Mouse (Mus musculus): Measurements from ENCODE around the gene Chgb. TPM values are rescaled to one million over a fixed set of nuclear protein-coding genes. Genes with fewer than 3 reads are reported as not detected.

Chgb gene
- total RNA-seq (2017): not detected in 3 replicates

DNA sequence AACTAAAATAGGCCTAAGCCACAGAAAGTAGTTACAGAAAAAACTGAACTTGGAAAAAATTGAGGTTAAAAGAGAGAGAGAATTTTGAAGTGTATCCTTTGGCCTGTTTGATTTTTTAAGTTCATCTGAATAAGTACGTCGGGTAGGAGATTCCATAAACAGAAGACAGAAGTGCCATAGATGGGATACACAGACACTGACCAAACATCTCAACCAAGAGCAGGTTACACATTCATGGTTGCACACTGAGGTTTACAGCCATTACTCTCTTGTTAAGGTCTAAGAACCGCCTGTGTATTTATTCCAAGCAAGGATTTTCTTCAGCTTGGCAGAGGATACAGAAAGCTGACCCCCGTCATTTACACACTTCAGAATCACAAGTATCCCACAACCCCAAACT lies at the start of gene Chgb:
TSS of gene Chgb (plus strand) at position 301 of the 400 bp plus-strand sequence.
- ATAC-seq (replicated peaks; ENCODE audit: insufficient number of reproducible peaks, low FRiP score, low TSS enrichment, poor library complexity, severe bottlenecking): no peak

DNA sequence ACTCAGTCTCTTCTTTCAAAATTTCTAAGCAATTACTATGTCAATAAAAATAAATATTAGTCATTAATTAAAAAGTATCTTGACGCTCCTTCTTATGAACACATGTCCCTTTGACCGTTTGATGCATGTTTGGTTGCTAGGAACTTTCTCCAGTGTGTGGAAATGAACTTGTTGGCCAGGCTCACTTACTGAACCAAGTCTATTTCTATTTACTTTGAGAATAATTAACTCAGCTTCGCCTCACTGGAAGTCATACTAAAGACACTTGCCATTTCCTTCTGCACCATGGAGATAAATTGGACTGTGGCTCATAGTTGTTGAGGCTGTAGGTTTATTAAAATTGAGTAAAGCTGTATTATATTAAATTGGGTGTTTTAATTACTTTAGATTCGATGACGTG lies 48.1 kb upstream of the Chgb start:
- ATAC-seq (replicated peaks; ENCODE audit: insufficient number of reproducible peaks, low FRiP score, low TSS enrichment, poor library complexity, severe bottlenecking): no peak

DNA sequence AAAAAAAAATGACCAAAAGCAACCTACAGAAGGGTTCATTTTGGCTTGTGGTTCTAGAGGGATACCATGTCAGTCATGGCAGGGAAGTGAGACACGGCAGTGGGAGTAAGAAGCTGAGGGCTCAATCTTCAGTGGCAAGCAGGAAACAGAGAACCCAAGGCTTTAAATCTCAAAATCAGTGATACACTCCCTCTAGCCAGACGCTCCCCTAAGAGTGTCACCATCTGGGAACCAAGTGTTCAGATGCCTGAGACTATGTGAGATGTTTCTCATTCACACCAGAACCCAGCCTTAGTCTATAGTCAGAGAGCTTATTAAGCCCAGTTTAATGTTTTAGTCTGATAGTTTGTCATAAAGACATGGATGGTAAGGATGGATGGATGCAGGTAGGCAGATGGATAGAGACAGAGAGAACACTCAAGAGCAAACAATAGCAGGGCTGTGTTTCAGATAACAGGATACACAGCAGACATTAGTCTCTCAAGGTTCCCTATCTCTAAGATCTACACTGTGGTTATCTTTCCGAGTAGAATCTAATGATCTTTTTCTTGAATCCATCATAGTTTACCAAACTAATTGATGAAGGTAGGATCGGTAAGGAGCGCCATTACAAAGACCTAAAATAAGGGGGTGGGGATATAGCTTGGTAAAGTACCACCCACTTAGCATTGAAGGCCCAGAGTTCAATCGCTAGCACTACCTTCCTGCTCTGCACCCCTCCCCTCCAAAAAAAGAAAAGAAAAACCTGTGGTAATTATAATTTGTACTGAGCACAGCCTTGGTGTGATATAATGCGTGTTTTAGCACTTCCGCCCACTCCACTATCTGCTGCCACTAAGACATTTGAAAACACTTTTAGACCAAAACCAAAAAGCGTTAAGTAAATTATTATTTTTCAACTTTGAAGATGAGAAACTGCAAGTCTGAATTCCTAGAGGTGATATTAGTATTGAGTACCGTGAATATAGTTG lies 47.2 kb upstream of the Chgb start:
- ATAC-seq (replicated peaks; ENCODE audit: insufficient number of reproducible peaks, low FRiP score, low TSS enrichment, poor library complexity, severe bottlenecking): no peak

DNA sequence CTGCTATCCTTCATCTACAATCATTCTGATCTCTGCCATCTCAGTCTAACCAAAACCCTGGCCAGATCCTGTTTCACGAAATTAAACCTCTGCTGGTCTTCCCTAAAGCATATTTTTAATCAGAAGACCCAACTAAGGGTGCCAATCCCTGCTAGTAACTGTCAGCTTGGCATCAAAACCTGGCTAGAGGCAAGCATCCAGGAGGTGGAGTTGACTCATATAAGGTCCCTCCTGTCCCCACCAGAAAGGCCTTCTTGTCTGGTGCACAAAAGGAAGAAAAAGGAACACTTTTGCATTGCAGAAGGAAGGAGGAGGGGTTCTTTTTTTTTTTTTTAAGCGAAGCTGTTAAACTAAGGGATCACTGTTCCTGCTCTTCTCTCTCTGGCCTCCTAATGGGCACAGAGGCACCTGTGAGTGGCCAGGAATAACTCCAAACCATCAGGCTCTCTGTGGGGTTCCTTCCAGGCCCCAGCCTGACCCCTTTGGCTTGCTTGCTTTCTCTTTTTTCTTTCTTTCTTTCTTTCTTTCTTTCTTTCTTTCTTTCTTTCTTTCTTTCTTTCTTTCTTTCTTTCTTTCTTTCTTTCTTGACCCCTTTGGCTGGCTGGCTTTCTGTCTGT lies 42.2 kb upstream of the Chgb start:
- no peak for ATAC-seq (replicated peaks; ENCODE audit: insufficient number of reproducible peaks, low FRiP score, low TSS enrichment, poor library complexity, severe bottlenecking)

DNA sequence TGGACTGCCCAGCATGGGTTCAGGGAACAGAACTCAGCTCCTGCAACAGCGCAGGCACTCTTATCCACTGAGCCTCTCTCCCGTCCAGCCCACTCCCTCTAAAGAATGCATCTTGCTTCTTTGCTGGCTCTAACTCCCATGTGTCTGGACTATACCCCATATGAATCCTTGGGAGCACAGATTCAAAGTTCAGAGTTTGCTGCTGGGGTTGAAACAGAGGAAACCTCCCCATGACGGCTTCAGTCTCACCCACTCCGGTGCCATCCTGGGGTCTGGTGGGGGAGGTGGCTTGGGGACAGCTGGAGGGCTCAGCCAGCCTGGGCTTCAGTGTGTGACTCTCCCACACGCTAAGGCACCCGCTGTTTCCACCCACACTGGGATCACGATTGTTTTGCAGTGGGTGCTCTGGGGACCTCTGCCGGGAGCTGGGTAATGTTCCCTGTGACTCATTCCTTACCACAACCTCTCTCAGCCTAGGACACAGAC lies 39.2 kb upstream of the Chgb start:
- no peak for ATAC-seq (replicated peaks; ENCODE audit: insufficient number of reproducible peaks, low FRiP score, low TSS enrichment, poor library complexity, severe bottlenecking)

DNA sequence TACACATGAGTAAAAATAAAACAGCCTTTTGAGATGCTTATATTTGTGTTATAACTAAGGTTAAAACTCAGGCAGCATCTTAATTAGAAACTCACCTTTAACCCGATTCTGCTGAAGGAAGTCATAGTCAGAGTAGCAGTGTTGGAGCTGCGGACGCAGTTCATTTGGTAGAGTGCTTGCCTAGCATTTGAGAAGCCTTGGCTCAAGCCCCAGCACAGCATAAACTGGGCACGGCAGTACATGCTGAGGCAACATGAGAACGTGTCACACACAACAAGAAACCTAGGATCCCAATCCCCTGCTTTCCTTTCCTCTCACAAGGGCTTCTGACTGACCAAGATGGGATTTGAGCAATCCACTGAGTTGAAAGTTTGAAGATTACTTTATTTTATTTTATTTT lies 36.2 kb upstream of the Chgb start:
- no peak for ATAC-seq (replicated peaks; ENCODE audit: insufficient number of reproducible peaks, low FRiP score, low TSS enrichment, poor library complexity, severe bottlenecking)

DNA sequence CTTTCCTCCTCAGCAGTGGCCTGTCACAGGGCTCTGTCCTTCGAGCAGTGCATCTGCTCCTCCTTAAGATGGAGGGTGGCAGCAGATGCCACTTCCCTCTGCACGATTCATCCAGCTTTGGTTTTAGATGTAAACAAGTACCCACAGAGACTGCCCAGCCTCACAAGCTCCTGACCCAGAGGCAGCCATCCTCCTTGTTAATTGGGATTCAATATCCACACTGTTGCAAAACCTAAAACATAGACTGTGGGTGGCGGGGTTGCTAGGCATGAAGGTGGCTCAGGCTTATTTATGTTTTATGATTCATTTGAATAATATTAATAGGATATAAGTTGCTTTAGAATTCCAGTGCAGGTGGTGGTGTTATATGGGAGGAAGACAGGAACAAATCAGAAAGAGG lies 35.0 kb upstream of the Chgb start:
- no peak for ATAC-seq (replicated peaks; ENCODE audit: insufficient number of reproducible peaks, low FRiP score, low TSS enrichment, poor library complexity, severe bottlenecking)

DNA sequence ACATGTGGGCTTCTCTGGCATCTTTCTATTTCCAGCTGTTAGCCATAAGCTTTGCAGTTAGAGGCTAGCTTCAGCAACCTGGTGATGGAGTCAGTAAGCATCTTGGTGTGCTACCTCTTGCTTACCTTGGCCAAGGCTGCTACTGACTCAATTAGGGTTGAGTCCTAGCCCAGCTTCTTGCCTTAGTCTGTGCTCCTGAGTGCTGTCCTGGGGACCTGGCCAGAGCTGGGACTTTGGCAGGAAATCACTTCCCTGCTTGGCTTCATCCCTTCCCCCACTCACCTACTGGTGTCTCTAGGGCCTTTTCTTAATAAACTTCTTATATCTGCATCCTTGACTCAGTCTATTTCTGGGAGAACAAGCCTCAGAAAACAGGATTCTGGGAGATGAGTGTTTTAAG lies 30.4 kb upstream of the Chgb start:
- no peak for ATAC-seq (replicated peaks; ENCODE audit: insufficient number of reproducible peaks, low FRiP score, low TSS enrichment, poor library complexity, severe bottlenecking)

DNA sequence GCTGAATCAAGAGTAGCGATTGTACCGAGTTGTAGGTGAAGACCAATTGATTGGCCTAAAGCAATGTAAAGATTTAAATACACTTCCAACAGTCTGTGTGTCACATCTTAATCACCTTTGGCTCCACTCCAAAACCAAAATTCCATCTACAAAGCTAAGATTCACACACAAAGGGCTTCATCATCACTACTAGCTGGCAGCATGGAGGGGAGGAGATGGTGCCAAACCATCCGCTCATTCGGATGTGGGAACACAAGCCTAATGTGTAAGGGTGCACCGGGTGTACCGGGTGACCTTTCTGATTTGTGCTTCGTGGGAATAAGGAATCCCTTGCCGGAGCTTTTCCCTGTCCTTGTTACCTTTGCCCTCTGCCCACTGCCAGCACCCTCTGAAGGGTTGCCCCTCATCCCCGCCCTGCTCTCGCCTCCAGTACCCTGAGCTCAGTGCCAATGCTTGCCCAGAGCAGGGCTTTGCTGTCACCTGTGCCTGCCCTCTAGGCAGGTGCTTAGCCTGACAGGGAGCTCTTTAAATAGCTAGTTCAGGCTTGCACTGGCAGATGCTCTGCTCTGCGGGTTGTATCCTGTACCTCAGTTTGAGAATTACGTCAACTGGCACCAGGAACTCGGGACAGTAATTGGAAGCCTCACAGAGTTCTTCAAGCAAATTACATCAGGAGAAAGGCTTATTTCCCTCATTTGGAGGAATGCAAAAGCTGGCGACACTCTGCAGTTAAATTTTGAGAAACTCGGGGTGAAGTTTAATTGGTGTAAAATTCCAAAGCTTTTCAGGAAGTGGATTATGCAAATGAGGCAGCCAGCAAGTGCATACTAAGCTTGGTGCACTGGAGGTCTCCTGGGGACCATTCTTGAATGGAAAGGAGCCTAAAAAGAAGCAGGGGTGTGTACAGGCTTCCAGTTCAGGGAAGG lies 29.7 kb upstream of the Chgb start:
- ATAC-seq (replicated peaks; ENCODE audit: insufficient number of reproducible peaks, low FRiP score, low TSS enrichment, poor library complexity, severe bottlenecking): no peak

DNA sequence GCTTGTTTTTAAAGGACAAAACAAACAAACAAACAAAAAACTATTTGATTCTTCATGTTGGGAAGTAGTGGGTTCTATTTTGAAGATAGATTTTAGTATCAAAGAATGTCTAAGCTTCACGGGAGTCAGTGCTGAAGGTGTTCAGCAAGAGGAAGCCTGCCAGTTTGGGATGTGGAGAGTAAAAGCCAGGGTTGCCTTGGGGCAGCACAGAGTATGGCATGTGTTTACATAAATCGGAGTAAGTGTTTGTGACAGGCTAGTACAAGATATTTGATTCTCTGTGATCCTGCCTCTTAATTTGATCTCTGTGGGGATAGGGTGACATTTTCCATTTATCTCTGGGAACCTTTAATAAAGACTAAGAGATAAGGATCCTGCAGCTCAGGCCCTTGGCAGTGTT lies 28.7 kb upstream of the Chgb start:
- no peak for ATAC-seq (replicated peaks; ENCODE audit: insufficient number of reproducible peaks, low FRiP score, low TSS enrichment, poor library complexity, severe bottlenecking)

DNA sequence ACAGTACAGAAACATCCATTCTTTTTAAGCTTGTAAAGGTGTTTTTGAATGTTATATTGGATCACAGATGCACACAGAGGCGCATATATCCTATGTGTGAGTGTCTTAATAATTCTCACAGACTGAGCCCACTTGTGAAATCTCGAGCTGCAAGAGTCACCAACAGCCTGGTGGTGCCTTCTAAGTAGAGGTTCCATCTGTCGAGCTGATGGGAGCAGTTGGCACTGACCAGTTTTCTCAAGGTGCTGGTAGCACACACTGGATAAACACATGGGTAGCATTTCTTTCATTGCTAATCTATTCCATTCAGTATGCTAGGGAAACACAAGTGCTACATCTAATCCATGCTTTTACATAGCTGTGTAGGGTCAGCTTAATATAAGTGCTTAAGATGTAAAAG lies 27.9 kb upstream of the Chgb start:
- no peak for ATAC-seq (replicated peaks; ENCODE audit: insufficient number of reproducible peaks, low FRiP score, low TSS enrichment, poor library complexity, severe bottlenecking)

DNA sequence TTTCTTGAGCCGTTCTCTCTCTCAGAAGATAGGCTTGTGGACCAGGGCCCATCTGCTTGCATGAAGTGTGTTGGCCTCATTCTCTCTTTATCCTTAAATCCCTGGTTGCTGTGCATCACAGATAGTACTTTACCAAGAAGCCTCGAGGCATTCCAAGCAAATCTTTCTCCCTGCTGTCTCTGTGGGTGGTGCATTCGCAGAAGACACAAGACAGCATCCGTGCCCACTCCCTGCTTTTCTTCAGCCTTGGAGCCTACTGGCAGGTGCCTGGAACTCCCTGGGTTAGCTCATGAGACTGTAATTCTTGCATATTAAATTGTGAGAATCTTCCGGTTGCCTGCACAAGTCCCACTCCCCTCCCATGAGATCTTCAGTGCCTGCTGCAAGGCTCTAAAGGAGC lies 23.2 kb upstream of the Chgb start:
- ATAC-seq (replicated peaks; ENCODE audit: insufficient number of reproducible peaks, low FRiP score, low TSS enrichment, poor library complexity, severe bottlenecking): no peak

DNA sequence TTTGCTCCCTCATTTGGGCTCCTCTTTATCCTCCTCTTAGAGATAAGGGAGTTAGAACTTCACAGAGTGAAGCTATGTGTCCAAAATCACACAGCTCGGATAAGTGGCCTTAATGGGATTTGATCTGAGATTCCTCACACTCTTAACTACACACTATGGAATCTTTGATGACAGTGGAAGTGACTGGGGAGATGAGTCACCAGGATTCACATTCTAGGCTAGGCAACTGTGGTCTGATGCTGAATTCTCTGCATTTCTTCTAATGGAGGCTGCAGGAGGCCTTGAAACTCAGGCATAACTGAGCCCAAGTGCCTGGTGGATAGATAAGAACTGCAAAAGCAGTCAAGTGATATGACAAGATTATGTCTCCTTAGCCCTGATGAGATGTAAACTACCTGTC lies 10.3 kb upstream of the Chgb start:
- no peak for ATAC-seq (replicated peaks; ENCODE audit: insufficient number of reproducible peaks, low FRiP score, low TSS enrichment, poor library complexity, severe bottlenecking)

DNA sequence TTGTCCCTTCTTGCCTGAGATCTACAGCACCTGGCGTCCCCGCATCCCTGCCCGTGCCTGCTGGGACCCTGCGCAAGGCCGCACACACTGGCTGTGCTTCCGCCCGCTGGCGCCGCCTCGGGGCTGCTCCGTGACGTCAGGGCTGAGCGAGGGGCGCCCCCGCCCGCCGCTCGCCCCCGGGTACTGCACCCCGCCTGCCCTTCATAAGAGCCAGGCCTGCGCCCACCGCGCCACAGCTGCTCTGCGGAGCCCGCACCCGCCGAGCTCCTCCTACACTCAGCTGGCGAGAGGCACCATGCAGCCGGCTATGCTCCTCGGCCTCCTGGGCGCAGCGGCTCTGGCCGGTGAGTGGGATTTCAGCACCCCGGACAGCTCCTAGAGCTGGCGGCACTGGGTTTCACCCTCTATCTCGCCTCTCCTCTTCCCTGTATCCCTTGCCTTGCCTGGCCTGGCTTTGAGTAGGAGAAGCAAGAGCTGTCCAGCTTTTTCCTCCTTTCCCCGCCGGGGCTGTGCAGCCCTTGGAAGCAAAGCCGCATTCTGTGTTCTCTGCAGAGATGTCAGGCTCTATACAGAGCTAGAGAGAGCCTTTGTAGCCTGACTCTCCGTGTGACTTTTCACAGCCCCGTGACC lies 476 bp downstream of the Chgb start:
- ATAC-seq (replicated peaks; ENCODE audit: insufficient number of reproducible peaks, low FRiP score, low TSS enrichment, poor library complexity, severe bottlenecking): no peak

DNA sequence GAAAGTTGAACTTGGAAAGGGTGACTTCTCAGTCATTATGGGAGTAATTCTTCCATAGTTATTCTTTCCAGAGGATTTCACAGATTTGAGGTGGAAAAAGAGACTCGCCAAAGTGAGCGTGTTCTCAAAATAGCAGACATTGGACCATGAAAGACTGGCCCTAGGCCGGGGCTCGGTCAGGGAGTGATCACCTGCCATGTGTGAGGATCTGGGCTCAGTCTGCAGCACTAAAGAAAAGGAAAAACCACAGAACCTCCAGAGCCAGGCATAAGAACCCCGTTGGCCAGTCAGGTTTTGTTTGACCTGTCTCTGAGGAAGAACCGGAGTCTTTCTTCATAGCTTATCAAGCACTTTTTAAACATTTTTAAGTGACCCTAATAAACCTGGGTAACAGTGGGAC lies 3.0 kb downstream of the Chgb start:
- ATAC-seq (replicated peaks; ENCODE audit: insufficient number of reproducible peaks, low FRiP score, low TSS enrichment, poor library complexity, severe bottlenecking): no peak

DNA sequence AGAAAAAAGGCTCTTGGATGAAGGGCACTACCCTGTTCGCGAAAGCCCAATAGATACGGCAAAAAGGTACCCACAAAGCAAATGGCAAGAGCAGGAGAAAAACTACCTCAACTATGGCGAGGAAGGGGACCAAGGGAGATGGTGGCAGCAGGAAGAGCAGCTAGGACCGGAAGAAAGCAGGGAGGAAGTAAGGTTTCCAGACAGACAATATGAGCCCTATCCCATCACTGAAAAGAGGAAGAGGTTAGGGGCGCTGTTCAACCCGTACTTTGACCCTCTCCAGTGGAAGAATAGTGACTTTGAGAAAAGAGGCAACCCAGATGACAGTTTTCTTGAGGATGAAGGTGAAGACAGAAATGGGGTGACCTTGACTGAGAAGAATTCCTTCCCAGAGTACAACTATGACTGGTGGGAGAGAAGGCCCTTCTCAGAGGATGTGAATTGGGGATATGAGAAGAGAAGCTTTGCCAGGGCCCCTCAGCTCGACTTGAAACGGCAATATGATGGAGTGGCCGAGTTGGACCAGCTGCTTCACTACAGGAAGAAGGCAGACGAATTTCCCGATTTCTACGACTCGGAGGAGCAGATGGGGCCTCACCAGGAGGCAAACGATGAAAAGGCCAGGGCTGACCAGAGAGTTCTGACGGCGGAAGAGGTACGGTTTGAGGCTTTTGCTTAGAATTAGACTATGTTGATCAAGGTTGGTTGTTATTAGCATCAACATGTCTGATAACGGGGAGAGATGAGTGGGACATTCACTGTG lies 12.5 kb downstream of the Chgb start:
- no peak for ATAC-seq (replicated peaks; ENCODE audit: insufficient number of reproducible peaks, low FRiP score, low TSS enrichment, poor library complexity, severe bottlenecking)

DNA sequence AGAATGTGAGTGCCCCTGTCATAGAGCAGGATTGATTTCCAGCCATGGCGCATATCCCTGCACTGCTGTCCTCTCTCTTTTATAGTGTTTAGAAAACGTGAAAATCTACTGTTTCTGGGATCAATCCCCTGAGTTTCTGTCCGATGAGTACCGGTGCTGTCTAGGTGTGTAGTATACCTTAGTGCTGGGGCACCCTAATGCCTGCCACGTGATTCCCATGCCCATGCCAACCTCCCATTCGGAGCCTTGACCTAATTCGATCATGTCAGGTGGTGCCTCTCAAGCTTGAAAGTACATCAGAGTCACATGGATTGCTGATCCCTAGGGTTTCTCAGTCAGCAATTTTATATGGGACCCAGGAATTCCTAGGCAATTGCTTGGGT lies 13.1 kb downstream of the Chgb start:
- ATAC-seq (replicated peaks; ENCODE audit: insufficient number of reproducible peaks, low FRiP score, low TSS enrichment, poor library complexity, severe bottlenecking): no peak

DNA sequence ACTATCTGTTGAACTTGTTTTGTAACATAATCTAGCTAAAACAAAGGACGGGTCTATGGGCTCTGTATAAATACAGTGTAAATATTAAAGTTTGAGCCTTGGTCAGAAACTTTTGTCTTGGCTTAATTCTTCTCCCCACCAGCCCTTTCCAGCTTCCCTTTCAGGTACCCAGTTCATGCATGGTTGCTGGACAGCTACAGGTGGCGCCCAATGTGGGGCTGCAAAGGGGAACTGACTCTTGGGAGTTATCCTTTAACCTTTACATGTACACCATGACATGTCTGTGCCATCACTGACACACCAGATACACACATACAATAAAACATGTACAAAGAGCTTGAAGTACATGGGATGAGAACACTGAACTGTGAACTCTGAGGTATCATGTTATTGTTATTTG lies 21.9 kb downstream of the Chgb start:
- ATAC-seq (replicated peaks; ENCODE audit: insufficient number of reproducible peaks, low FRiP score, low TSS enrichment, poor library complexity, severe bottlenecking): no peak
